Mouse (Mus musculus) frontal cortex, adult (tissue): ENCODE results near the gene Camk1.
"Not testable (repeated sequence)": the region's sequence is repeated elsewhere in the genome, so short reads cannot be mapped to it uniquely, and the experiment has no call there.

ENCODE experiments used
- ATAC-seq: cut with Nextera tagmentation; 2 replicates; pipeline ENCODE4 v1.9.2; 2017; ENCODE audit warnings: mild to moderate bottlenecking, moderate library complexity, mixed read lengths; ENCODE audit not compliant: low TSS enrichment

The Camk1 gene

GRCm38 (mm10) chr6:113361476-113361875 lies 17.7 kb upstream of the Camk1 start:
- no peak for ATAC-seq

DNA sequence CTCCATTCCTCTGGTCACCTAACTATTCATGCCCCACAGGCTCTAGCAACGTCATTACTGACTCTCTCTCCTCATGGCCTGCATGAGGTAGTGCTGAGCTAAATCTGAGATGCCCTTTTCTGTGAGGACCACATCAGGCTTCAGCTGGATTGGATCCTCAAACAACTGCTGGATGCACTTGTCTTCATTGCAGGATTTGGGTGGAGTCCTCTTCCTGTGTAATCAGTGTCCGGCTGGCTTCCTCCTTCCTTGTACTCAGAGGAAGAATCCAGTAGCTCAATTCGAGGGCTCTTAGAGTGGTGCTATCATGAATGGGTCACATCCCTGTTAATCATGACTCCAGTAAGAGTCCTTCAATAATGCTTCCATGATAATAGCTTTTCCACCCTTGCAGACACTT lies 9.9 kb upstream of the Camk1 start:
- ATAC-seq: no peak

DNA sequence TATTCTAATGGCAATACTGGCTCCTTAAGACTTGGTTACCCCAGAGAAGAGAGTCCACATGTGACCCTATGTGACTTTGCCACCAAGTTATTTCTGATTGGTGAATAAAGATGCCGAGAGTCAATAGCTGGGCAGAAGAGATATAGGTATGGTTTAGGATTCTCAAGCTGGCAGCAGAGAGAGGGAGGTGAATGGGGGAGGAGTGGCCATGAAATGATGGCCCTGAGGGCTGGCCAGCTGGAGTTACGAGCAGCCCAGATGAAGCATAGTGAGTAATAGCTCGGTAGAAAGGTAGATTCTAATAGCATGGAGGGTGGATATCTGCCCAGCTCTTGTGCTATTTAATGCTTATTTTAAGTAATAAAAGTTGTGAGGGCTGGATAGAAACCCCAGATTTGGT lies 9.0 kb upstream of the Camk1 start:
- ATAC-seq: no peak

- no peak for ATAC-seq
Observed at GRCm38 (mm10) chr6:113351653-113352052, 7.9 kb upstream of the Camk1 start.

GRCm38 (mm10) chr6:113351161-113351560 lies 7.4 kb upstream of the Camk1 start:
- ATAC-seq: no peak

GRCm38 (mm10) chr6:113350538-113350937 lies 6.8 kb upstream of the Camk1 start:
- no peak for ATAC-seq

DNA sequence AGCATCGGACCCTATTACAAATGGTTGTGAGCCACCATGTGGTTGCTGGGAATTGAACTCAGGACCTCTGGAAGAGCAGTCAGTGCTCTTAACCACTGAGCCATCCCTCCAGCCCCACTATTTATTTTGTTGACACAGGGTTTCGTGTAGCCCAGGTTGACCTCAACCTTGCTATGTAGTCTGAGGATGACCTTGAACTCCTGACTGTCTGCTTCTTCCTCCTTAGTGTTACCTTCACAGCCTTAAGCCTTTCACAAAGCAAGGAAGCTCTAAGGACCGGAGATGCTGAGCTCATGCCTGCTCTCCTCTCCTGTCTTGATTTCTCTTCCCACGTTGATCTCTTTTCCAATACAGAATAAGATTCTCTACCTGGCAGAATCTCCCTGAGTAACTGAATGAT lies 3.1 kb upstream of the Camk1 start:
- no peak for ATAC-seq

- no peak for ATAC-seq
Observed at GRCm38 (mm10) chr6:113344321-113344720, 537 bp upstream of the Camk1 start.

- peak; percentile 41; the same call in 1 of the 2 replicates for ATAC-seq
Observed at GRCm38 (mm10) chr6:113342297-113342696, 1.5 kb downstream of the Camk1 start.

- no peak for ATAC-seq
Observed at GRCm38 (mm10) chr6:113341574-113341973, 2.2 kb downstream of the Camk1 start.

GRCm38 (mm10) chr6:113336852-113337620 lies 6.7 kb downstream of the Camk1 start:
- no peak for ATAC-seq

DNA sequence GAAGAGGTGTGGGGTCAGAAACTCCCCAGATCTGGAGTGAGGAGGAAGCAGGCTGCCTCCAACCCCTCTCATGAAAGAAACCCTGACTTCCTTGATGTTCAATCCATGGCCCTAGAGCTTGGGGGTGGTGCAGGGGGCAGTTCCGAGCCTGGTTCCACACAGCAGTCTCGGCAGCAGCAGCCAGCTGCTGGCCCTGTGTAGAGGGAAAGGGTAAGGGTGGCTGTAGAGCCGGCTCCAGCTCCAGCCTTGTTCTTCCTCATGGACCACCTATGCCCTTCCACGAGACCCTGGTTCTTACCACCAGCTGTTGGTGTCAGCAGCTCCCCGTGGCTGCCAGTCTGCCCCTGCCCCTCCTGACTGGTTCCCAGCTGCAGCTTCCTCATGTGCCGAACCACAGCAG lies 9.6 kb downstream of the Camk1 start:
- ATAC-seq: no peak

DNA sequence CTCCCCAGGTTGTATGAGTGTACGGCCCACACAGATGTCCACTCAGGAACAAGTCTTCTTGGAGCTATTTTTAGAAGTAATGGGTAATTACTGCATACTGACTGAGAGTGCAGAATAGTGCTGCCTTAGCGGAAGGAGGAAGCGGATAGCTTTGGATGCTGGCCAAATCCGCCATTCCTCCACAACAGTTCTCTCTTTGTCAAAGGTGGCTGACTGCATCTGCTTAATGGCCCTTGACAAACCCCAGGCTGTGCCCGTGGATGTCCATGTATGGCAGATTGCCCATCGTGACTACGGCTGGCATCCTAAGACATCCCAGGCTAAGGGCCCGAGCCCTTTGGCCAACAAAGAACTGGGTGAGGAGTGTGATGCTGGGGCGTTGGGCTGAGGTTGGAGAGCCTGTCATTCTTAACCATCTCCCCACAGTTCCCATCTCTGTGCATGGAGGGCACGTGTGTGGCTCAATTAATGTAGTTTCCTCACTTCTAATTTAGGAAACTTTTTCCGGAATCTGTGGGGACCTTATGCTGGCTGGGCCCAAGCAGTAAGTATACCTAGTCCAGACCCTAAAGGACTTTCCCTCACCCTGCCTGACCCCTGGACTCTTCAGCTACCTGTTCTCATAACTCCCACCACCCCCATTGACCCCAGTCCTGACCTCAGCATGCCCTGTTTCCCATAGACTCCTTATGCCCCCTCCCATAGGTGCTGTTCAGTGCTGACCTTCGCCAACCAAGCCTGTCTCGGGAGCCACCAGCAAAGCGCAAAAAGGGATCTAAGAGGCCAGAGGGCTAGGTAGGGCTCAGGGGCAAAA lies 10.4 kb downstream of the Camk1 start:
- ATAC-seq: peak; percentile 20

GRCm38 (mm10) chr6:113332734-113333133 lies 11.1 kb downstream of the Camk1 start:
- not testable (repeated sequence) for ATAC-seq

DNA sequence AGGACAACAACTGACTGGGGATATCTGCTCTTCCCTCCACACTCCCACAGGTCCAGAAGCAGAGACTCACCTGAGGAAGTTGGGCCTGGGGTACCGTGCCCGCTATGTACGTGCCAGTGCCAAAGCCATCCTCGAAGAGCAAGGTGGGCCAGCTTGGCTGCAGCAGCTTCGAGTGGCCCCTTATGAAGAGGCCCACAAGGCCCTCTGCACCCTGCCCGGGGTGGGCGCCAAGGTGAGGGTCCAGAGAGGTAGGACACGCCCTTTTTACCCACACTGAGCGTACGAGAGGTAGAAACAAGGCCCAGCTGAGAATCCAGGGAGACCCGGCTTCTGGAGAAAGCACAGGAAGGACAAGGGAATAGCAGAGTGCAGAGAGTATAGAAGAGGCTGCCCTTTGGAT lies 12.1 kb downstream of the Camk1 start:
- ATAC-seq: no peak

DNA sequence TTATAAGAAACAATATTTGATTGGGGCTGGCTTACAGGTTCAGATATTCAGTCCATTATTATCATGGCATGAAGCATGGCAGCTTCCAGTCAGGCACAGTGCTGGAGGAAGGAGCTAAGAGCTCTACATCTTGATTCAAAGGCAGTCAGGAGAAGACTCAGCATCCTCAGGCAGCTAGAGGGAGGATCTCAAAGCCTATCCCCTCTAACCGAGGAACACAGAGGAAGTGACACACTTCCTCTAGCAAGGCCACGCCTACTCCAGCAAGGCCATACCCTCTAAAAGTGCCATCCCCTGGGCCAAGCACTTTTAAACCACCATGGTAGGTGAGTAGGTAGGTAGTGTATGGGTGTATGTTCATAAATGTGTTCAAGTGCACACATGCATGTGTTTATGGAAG lies 13.2 kb downstream of the Camk1 start:
- no peak for ATAC-seq

- ATAC-seq: no peak
Observed at GRCm38 (mm10) chr6:113329396-113329795, 14.4 kb downstream of the Camk1 start.

DNA sequence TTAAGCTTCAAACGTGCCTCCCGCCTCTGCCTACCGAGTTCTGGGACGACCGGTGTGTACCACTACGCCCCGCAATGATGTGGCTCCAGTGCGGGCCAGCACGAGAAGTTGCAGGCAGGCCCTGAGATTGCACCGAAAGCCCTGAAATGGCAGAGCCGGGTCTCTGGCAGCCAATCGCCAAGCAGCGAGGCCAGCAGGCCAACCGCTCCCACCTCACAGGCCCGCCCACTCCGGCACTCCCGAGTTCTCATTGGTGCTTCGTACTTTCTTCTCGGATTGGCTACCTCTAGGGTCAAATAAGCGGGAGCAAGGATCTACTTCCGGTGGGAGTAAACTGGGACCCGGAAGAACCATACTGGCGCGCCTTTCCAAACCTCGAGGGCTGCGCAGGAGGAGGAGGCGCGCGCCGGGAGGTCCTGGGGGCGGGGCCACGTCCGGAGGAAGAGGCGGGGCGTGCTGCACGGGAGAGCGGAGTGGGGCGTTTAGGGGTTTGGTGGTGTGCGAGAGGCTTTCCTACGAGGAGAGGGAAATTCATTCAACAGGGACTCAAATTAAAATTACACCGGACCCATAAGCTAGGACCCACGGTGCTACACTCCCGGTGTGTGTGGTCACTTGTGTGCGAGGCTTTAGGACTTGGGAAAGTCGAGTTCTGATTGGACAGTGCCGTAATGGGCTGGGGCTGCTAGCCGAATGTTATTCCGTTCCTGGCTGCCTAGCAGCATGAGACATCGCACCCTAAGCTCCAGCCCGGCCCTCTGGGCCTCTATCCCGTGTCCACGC lies 17.1 kb downstream of the Camk1 start, which contains the start of gene Ogg1:
TSS of gene Ogg1 (plus strand) at position 440 of the 783 bp plus-strand sequence.
- ATAC-seq: peak; percentile 97

DNA sequence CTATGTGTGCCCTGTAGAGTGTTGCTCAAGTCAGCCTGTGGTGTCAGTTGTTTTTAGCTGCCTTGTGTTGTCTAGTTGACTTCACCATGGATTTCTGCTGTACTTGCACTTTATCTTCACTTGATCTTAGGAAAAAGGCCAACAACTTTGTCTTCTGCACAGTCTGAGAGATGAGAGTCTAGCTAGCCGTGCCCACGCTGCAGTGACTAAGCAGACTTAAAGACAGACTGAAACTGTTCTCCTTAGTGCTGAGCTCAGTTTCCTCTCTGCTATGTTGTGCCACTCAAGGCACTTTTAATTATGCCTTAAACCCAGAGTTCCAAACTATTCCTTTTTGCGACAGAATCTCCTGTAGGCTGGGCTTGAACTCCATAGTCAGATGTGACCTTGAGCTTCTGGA lies 27.8 kb downstream of the Camk1 start:
- ATAC-seq: peak; percentile 78

DNA sequence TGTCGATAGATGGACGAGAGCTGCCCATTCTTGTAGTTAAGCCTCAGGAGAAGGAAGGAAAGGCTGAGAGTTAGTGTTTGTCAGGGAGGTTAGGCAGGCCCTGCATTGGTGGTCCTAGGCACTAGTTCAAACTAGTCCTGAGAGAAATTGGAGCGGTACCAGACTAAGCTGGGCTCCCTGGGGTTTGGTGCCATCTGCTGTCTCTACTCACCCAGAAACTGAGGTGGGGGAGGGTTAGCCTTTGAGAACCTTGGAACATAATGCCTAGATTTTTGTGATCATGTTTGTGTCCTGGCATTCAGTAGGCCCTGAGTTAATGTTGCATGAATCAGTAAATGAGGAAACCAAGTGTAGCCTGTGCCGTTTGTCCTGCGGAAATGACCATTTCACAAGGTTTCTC lies 35.6 kb downstream of the Camk1 start:
- no peak for ATAC-seq

DNA sequence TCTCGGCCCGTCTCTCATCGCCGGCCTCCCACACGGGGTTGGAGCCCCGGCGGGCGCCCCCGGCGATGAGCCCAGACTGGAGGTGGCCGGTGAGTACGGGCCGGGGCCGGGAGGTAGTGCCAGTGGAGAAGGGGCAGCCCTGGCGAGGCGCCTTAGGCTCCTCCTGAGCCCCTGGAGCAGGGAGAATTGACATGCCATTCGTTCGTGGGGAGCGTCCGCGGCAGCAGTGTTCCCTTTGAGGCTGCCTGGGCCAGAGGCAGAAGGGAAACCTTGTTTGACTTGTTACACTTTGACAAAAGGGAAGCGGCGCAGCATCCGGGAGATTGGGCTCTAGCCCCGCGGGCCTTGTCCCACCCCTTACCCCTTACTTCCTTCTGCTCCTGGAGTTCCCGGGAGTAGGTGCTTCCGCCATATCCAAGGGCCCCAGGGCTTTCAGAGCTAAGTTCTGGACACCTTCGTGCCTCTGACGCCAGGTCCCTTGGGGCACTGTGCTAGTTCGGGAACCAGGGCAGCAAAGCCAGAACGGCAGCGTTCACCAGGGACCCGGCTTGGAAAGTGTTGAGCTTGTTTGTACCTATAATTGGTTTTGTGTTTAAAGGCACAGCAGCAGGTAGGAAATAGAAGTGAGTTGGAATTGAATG lies 36.2 kb downstream of the Camk1 start:
- ATAC-seq: no peak

GRCm38 (mm10) chr6:113306986-113307349 lies 36.8 kb downstream of the Camk1 start, which contains the start of gene Brpf1:
Gene Brpf1, plus strand, starts transcription at chr6:113307137.
- ATAC-seq: peak; percentile 24; the same call in 1 of the 2 replicates
